Comparison of ENCODE assay signal across 31 mouse cellular contexts in genomic region chr4:121007006-121007405, GRCm38 (mm10). TPM values are rescaled to one million over a fixed set of nuclear protein-coding genes. Genes with fewer than 3 reads are reported as not detected.
DNase-seq lines count a peak whose midpoint lies in the region; ATAC-seq and TF ChIP-seq lines count a peak whose summit lies in the region.
"Had no signal": no experiment of that assay in that cellular context is flagged by ENCODE, and none has a peak within 500 bp of the region (broad histone marks: within the 10 kb centered on the region; RNA-seq: fewer than 3 reads in every experiment).

No protein-coding gene starts in this region.

- DNase-seq in layer of hippocampus, adult 2 months (ENCODE audit: low spot score in 2 of 2) = no peak
- DNase-seq in layer of hippocampus, adult 8-10 months (ENCODE audit: low spot score in 2 of 2) = no peak
- DNase-seq in spleen, adult 2 months (ENCODE audit: low read depth in 1 of 2, low spot score in 2 of 2) = no peak
- no peak for DNase-seq in spleen, postnatal 14 days (ENCODE audit: low spot score in 2 of 2)
- no peak for DNase-seq in liver, embryonic 13.5 days
- no peak for DNase-seq in adrenal gland, adult 2 months
- DNase-seq: adrenal gland, adult 8-10 months; adrenal gland, postnatal 25 days; B cell, adult 2 months; cerebellum, adult 11 months; cerebellum, adult 9-11 months; cerebellum, postnatal 25 days; gastrocnemius, postnatal 10 days; gastrocnemius, postnatal 36 days; heart, adult 2 months; heart, postnatal 14 days; heart, postnatal 4 days had no signal

- H3K9me3 ChIP-seq in liver, embryonic 13.5 days (replicated peaks) = no peaks in the 10 kb centered on the region
- H3K9me3 ChIP-seq: embryonic facial prominence, embryonic 12.5 days; embryonic facial prominence, embryonic 15.5 days; forebrain, embryonic 10.5 days; forebrain, embryonic 13.5 days; G1E; heart, embryonic 10.5 days; heart, embryonic 13.5 days had no signal

- peak; percentile 42; the same call in 1 of the 2 replicates for ATAC-seq in liver, embryonic 13.5 days (ENCODE audit: low read depth)
- ATAC-seq: forebrain, embryonic 13.5 days; forebrain, embryonic 16.5 days; hindbrain, postnatal 0 days had no signal

- H3K4me2 ChIP-seq in liver, embryonic 13.5 days = no peak overlapping the region
- H3K4me2 ChIP-seq: embryonic facial prominence, embryonic 12.5 days; embryonic facial prominence, embryonic 15.5 days; forebrain, embryonic 13.5 days; heart, embryonic 13.5 days; hindbrain, embryonic 14.5 days had no signal

- no peak overlapping the region; the same call in 1 of the 2 replicates for H3K9ac ChIP-seq in liver, embryonic 13.5 days
- H3K9ac ChIP-seq: embryonic facial prominence, embryonic 12.5 days; embryonic facial prominence, embryonic 15.5 days; forebrain, embryonic 13.5 days; heart, embryonic 13.5 days; hindbrain, embryonic 14.5 days had no signal

- TF ChIP-seq POLR2A in spleen, adult 2 months (IDR thresholded peaks at IDR 0.05; ENCODE audit: low read depth, low read length) = no peak

- H3K4me3 ChIP-seq in layer of hippocampus, adult 2 months = no peak overlapping the region
- no peak overlapping the region for H3K4me3 ChIP-seq in spleen, adult 2 months (ENCODE audit: extremely low read depth, insufficient read depth, insufficient read length)
- H3K4me3 ChIP-seq in liver, embryonic 13.5 days (replicated peaks) = no peak overlapping the region
- H3K4me3 ChIP-seq: embryonic facial prominence, embryonic 12.5 days; embryonic facial prominence, embryonic 15.5 days; forebrain, embryonic 10.5 days; forebrain, embryonic 13.5 days; heart, adult 2 months; heart, embryonic 10.5 days; heart, embryonic 13.5 days had no signal

- H3K27ac ChIP-seq in layer of hippocampus, adult 2 months = peak overlapping the region; percentile 21; the same call in 1 of the 2 replicates
- H3K27ac ChIP-seq in spleen, adult 2 months (ENCODE audit: insufficient read depth, low read length) = peak overlapping the region; percentile 21; the same call in 1 of the 2 replicates
- H3K27ac ChIP-seq in liver, embryonic 13.5 days = peak overlapping the region; percentile 35; the same call in 1 of the 2 replicates
- H3K27ac ChIP-seq: embryonic facial prominence, embryonic 12.5 days; embryonic facial prominence, embryonic 15.5 days; forebrain, embryonic 10.5 days; forebrain, embryonic 13.5 days; heart, adult 2 months; heart, embryonic 10.5 days; heart, embryonic 13.5 days; hindbrain, embryonic 14.5 days; hindbrain, postnatal 0 days had no signal

- TF ChIP-seq CTCF in layer of hippocampus, adult 2 months (conservative IDR thresholded peaks at IDR 0.05) = no peak
- TF ChIP-seq CTCF in spleen, adult 2 months (IDR thresholded peaks at IDR 0.05; ENCODE audit: extremely low read depth, insufficient read depth, insufficient read length, insufficient replicate concordance) = no peak

- H3K36me3 ChIP-seq in spleen, adult 2 months (ENCODE audit: control insufficient read depth, insufficient read depth, low read length) = no peaks in the 10 kb centered on the region
- 0 out of 2 replicates have a peak, but pooled peaks cover 3% of the 10 kb centered on the region for H3K36me3 ChIP-seq in liver, embryonic 13.5 days
- H3K36me3 ChIP-seq: embryonic facial prominence, embryonic 12.5 days; embryonic facial prominence, embryonic 15.5 days; forebrain, embryonic 10.5 days; heart, embryonic 10.5 days; heart, embryonic 13.5 days had no signal

- H3K27me3 ChIP-seq in spleen, adult 2 months (ENCODE audit: control insufficient read depth, insufficient read depth, low read length) = no peaks in the 10 kb centered on the region
- H3K27me3 ChIP-seq in liver, embryonic 13.5 days = no peaks in the 10 kb centered on the region
- H3K27me3 ChIP-seq: CH12.LX; embryonic facial prominence, embryonic 12.5 days; embryonic facial prominence, embryonic 15.5 days; forebrain, embryonic 13.5 days; heart, embryonic 13.5 days had no signal

- peaks cover 44% of the 10 kb centered on the region for H3K4me1 ChIP-seq in spleen, adult 2 months (ENCODE audit: control insufficient read depth, insufficient read depth, insufficient read length)
- peaks cover 97% of the 10 kb centered on the region for H3K4me1 ChIP-seq in liver, embryonic 13.5 days (replicated peaks)

RNA-seq across cellular contexts. Expression of gene Smap2, which starts 10.0 kb away (rescaled TPM):
- total RNA-seq in layer of hippocampus, adult 2 months (2021) = 100 to 1,000 TPM; 152 to 166 TPM
- total RNA-seq in layer of hippocampus, adult 8-10 months (2022) = 100 to 1,000 TPM; 151 to 166 (median 157) TPM
- 63.7 and 71.5 TPM in 2 replicates for polyA plus RNA-seq in spleen, adult 2 months (2012; rRNA removed)
- polyA plus RNA-seq in liver, embryonic 13.5 days (2015; fragmentation: Nextera tagmentation; extraction: Ambion mirVana) = 19.8 and 23.7 TPM in 2 replicates
- total RNA-seq in adrenal gland, adult 2 months (2021) = 10 to 100 TPM; 37.8 to 38.1 TPM
- polyA plus RNA-seq in adrenal gland, adult 2 months (2012; rRNA removed) = 14.3 and 20.4 TPM in 2 replicates

RNA-seq across cellular contexts. Expression of gene Col9a2, which starts 32.2 kb away (rescaled TPM):
- 1 to 10 TPM; 2.8 to 5.0 TPM for total RNA-seq in layer of hippocampus, adult 2 months (2021)
- total RNA-seq in layer of hippocampus, adult 8-10 months (2022) = 1 to 10 TPM; 4.1 to 5.7 (median 5.0) TPM
- 0.02 and 0.06 TPM in 2 replicates for polyA plus RNA-seq in spleen, adult 2 months (2012; rRNA removed)
- polyA plus RNA-seq in liver, embryonic 13.5 days (2015; fragmentation: Nextera tagmentation; extraction: Ambion mirVana) = 1.8 and 2.3 TPM in 2 replicates
- under 1 TPM; 0.21 to 0.23 TPM for total RNA-seq in adrenal gland, adult 2 months (2021)
- polyA plus RNA-seq in adrenal gland, adult 2 months (2012; rRNA removed) = 0.47 and 0.76 TPM in 2 replicates
- total RNA-seq: CH12.LX; common myeloid progenitor, adult 5-6 weeks; G1E; granulocyte monocyte progenitor cell, adult 5-6 weeks; heart, adult 2 months had no signal
- polyA plus RNA-seq: G1E; inflammation-experienced regulatory T-cells, adult 6 months had no signal

RNA-seq across cellular contexts. Expression of gene Zfp69, which starts 55.5 kb away (rescaled TPM):
- 1 to 10 TPM; 1.5 to 1.7 TPM for total RNA-seq in layer of hippocampus, adult 2 months (2021)
- 1 to 10 TPM; 1.6 to 3.0 (median 2.6) TPM for total RNA-seq in layer of hippocampus, adult 8-10 months (2022)
- 2.3 and 3.3 TPM in 2 replicates for polyA plus RNA-seq in spleen, adult 2 months (2012; rRNA removed)
- 1.8 and 2.0 TPM in 2 replicates for polyA plus RNA-seq in liver, embryonic 13.5 days (2015; fragmentation: Nextera tagmentation; extraction: Ambion mirVana)
- total RNA-seq in adrenal gland, adult 2 months (2021) = 1 to 10 TPM; 1.5 to 3.2 TPM
- polyA plus RNA-seq in adrenal gland, adult 2 months (2012; rRNA removed) = 3.5 and 3.7 TPM in 2 replicates
